Mouse (Mus musculus) liver, embryonic 14.5 days (tissue): ENCODE results near the gene Tmc4.

Source experiments
- CTCF ChIP-seq: IDR thresholded peaks from 2 replicates; pipeline ENCODE4 v1.5.1; 2016; ENCODE audit warnings: antibody characterized with exemption, low read depth, control low read depth
- EP300 ChIP-seq: IDR thresholded peaks from 2 replicates; pipeline ENCODE4 v1.6.1; 2016; ENCODE audit warnings: antibody characterized with exemption, low read depth

DNA sequence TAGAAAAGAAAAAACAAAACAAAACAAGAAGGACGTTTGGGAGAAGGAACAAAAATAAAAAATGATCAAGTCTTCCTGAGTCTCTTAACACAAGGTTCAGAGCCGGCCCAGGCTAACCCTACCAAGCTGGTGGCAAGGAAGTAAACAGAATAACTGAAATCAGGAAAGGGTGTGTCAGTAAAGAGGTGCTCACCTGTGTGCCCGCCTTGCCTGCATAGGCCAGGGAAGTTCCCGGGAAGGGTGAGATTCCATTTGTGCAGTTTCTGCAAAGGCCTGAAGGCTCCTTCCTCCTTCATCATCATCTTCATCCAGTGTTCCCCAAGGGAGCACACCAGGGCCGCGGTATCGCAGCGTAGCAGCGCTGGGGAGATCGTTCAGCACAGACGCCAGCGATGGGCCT lies 982 bp downstream of the Tmc4 start:
- no peak for TF ChIP-seq CTCF
- no peak for TF ChIP-seq EP300
